Mouse (Mus musculus) T-helper 17 cell (primary cell): ENCODE results near the gene Cxcl14.

Source experiments
- in situ Hi-C, 2 experiments: fragments of 300-600 bp; cut with MboI, MseI; formaldehyde crosslinking; loops; 1 replicate in 1 of 2; 2 replicates in 1 of 2; pipeline ENCODE4 v1.15.1; 2025; ENCODE audit warnings: high pct_unique_total_duplicates in 2 of 2

Cxcl14 gene

DNA sequence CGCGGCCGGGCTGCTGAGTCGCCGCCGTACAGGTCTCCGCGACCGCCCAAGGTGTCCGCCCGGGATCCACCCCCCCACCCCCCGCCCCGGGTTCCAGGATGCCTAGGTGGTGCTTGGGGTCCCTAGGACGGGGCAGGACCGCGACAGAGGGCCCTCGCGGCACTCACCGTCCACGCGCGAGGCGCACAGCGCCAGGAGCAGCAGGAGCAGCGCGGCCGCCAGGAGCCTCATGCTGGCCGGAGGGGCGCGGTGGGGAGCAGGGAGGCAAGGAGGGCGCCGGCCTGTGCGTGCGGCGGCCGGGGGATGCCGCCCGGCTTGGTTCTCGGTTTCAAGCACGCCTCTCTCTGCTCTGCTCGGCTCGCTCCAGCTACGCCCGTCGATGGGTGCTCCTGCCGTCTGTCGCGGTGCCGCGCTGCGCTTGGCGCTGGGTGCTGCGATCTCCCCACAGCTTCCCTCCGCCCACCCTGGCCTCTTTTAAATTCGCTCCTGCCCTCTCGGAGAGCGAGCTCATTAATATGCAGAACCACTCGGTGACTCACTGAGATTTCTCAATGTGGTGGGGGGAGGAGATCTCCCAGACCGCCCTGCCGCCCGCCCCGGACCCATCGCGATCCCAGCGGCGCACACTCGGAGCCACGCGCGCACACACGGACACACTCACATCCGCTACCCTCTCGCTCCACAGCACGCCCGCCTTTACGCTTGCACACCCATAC lies at the start of gene Cxcl14:
Gene Cxcl14 (minus strand): TSS at position 609 of the 716 bp plus-strand sequence.
- in situ Hi-C loops = no loop called here

DNA sequence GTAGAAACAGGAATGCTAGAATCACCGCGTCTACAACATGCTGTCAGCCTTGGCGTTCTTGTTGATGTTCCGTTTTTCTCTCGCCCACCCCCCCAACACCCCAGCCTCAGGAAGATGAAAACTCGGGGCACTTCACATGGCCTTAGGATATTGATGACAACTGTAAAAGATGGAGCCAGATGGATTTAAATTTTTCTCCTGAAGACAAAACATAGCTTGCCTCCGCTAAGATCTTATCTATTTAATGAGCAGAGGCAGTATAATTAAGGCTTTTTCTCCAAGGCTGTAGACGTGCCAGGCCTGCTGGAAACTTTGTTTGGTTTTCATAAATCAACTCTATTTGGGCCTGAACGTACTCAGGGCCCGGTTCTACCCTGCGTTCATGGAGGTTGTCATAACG lies 48.0 kb upstream of the Cxcl14 start:
- in situ Hi-C loops = no loop called here

DNA sequence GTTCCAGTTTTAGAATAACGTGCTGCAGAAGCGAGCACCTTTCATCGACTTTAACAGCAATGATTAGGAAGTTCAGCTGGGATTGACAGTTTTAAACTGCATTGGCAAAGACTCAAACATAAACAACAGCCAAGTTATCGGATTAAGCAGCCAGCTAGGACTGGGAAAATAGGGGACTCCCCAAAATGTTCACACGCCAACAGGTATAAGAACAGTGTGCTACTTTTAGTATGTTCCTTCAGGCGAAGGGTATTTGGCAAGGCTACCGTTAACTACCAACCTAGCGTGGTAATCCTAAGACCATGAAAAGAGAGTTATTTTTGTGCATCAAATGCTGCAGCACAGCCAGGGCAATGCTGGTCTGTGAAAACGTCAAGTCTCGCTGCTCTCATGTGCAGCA lies 46.1 kb upstream of the Cxcl14 start:
- in situ Hi-C loops = no loop called here

DNA sequence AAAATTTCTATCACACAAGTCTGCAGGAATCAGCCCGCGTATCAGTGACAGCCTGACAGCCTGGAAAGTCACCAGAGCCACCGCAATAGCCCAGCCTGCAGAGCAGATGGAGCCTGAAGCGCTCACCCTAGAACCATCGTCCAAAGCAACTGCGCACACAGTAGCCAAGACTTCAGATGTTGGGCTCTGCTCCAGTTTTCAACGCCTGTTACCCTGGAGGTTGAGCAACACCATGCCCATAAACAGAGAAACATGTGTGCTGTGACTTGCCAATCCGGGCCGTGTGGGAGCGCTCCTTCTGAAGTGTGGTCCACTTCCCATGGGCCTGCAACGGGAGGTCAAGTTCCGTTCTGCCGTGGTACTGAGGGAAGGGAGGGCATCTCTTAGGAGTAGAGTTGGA lies 44.2 kb upstream of the Cxcl14 start:
- in situ Hi-C loops = no loop called here

DNA sequence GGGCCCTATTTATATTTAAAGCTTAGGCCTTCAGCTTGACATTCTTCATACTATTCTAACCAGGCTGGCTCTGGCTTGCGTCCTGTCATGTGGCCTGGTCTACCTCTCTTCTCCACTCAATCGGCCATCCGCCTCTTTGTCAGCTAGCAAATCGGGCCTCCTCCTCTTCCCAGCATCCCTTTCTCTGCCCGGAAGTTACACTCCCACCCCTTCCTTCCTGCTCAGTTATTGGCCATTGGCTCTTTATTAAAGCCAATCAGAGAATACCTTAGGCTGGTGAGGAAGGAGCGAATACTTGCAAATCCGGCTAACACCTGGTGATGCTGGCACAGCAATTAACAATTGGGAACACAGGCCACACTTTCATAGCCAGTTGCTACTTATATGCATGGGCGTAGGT lies 43.5 kb upstream of the Cxcl14 start:
- in situ Hi-C loops = loop anchor here in 1 of 2 experiments (10.0 kb wide), 1 partner anchor 1915 kb away; no protein-coding TSS in a partner anchor

DNA sequence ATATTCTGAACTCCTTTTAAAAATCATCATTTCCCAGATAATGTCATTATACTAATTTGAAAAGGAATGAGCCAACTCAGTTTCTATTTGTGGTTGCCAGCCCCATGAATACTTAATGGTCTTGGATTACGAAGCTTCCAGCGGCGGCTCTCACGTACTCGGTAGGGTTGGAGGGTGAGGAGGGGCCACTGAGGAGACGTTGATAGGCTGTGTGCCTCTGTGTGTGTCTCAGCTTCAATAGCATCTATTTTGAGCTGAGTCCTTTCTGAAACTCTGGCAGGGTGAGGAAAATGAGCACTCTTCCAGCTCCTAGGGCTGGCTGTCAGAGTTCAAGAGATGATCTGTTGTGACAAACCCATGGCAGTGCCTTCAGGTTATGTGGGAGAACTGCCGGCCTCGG lies 40.6 kb upstream of the Cxcl14 start:
- in situ Hi-C loops = loop anchor here in 1 of 2 experiments (10.0 kb wide), 1 partner anchor 1918 kb away; no protein-coding TSS in a partner anchor

DNA sequence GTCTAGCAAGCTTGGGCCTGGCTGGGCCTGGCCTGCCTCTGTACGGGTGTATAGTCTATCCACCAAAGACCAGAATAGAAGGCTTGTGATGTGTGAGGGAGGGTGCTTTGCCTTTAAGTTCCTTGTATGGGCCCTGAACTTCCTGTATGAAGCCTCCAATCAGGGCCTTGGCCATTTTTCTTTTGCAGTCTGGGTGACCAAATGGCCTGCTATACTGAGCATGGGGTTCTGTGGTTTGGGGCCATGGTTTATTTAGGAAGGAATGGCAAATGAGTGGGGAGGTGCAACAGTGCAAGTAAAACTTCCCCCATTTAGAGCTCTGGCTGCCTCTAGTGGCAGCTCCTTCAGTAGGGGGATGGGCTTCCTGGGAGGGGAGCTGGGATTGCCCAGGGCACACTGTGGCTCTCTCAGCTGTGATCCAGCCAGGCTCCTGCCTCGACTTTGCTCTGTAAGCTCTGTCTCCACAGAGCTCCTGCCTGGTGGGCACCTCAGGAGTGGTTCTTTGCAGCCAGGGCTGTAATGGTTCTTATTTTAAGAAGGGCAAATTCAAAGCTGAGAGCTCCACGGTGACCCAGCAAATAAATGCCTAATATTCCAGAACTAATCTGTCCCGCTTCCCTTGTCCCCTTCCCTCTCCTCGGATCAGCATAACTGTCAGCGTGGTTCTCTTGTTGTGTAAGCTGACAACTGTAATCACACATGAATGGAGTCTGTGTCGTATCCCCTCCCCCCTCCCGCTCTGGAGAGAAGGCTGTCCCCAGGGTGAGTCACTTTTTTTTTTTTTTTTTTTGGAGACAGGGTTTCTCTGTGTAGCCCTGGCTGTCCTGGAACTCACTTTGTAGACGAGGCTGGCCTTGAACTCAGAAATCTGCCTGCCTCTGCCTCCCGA lies 38.7 kb upstream of the Cxcl14 start:
- in situ Hi-C loops = loop anchor here in 1 of 2 experiments (10.0 kb wide), 1 partner anchor 1920 kb away; no protein-coding TSS in a partner anchor

DNA sequence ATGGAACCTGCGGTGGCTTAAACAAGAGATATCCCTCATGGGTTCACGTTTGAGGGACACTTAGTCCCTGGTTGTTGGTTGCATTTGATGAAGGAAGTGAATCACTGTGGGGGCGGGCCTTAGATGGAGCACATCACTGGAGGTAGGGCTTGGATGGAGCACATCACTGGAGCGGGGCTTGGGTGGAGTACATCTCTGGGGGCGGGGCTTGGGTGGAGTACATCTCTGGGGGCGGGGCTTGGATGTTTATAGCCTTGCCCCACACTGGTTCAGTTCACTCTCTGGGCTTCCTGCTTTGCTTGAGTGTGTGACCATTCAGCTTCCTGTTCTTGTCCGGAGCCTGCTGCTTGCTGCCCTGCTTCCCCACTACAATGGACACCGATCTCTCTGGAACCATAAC lies 37.9 kb upstream of the Cxcl14 start:
- in situ Hi-C loops = loop anchor here in 1 of 2 experiments (10.0 kb wide), 1 partner anchor 1921 kb away; no protein-coding TSS in a partner anchor

DNA sequence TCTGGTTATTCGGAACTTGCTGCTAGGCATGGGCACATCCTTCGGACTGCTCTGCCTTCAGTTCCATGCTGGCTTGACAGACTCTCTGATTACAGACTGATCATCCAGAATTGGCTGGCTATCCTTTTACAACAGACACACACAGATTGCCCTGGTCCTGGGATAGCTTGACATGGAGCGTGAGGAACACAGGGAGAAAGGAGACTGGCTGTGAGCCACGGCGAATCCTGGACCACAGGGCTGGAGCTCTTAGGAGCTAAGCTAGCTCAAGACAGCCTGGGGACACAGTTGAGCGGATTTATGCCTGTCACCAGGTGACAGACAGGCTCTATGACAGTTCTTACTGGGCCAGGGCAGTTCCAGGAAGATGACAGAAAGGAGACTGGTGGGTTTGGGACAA lies 36.0 kb upstream of the Cxcl14 start:
- in situ Hi-C loops = loop anchor here in 1 of 2 experiments (10.0 kb wide), 1 partner anchor 1922 kb away; no protein-coding TSS in a partner anchor

DNA sequence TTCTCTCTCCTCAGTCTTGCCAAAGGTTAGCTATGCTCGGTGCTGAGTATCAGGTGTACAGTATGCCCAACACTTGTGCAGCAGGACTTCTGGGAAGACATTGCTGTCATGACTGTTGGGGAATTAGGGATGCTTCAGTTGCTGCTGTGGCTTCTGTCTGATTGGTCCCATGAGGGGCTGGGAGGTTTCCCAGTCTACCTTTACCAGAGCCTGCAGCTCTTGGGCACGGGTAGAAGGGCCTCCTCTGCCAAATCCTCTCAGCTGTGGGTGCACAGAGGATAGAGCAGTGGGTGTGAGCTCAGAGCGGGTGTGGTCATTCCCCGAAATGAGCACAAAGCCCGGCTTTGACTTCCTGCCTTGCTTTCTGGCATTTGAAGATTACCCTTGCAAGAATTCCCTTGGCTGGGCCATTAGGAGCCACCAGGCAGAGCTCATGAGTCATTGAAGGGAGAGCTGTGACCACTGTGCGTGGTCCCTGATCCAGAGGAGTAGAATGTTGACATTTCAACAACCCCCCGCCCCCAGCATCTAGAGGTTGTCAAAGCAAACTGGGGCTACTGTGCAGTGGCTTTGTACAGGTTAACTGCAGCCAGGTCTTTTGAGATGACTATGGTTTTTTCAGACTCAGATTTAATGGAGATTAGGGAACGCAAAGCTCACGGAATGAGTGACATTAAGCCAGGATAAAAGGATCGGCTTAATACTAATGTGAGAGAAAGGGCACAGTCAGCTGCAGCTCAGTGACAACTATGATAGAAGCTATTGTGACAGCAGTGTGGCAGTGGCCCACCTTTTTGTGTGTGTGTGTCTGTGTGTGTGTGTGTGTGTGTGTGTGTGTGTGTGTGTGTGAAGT lies 34.5 kb upstream of the Cxcl14 start:
- in situ Hi-C loops = loop anchor here in 1 of 2 experiments (10.0 kb wide), 1 partner anchor 1924 kb away; no protein-coding TSS in a partner anchor

DNA sequence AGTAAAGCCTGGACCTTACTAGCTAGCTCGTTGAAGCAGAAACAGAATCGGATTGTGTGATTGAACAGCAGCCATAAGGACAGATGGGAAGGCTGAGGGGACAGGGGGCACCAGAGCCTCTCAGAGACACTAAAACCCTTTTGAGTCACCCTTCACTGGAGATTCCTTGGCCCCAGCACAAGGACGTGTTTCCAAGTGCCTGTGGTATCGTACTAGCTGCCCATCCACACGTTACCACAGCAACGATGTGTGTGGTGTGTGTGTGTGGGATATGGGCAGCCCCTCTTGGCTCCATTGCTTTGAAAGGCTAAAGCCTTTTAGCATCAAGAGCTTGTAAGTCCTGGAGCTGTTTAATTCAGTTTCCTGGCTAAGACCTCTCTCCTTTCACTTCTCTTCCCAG lies 33.4 kb upstream of the Cxcl14 start:
- in situ Hi-C loops = loop anchor here in 1 of 2 experiments (10.0 kb wide), 2 partner anchors 745 to 1925 kb away; no protein-coding TSS in a partner anchor

DNA sequence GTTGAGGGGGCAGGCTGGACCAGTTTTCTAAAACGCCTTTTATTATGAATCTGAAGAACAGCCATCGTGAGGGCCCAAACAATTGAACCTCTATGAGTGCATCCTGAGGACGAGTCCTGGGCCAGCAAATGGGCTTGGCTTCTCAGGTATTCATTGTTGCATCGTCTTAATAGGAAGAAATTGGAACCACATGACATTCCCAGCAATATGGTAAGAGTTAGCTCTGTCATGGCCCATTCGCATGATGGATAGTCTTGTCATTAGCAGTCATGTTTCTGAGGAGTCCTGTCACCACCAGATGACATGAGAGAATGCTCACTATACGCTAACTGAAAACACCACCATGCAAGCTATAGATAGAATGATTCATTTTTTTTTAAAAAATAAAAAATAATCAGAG lies 32.8 kb upstream of the Cxcl14 start:
- in situ Hi-C loops = loop anchor here in 1 of 2 experiments (10.0 kb wide), 1 partner anchor 746 kb away; no protein-coding TSS in a partner anchor

DNA sequence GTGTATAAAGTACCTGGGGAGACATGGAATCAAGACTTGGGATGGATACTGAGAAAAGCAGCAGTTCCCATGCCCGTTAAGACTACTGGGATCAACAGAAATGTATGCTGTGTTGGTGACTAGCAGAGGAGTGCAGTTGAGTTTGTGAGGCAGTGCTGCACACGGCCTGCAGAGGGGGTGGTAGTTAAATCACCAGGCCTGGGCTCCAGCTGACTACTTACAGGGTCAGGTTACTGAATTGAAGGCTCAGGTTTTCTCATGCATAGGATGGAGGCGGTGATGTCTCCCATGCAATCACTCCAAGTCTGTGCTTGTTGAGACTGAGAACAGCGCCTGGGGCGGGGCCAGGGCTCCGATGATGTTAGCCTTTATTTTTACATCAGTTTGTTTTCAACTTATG lies 31.4 kb upstream of the Cxcl14 start:
- in situ Hi-C loops = loop anchor here in 1 of 2 experiments (10.0 kb wide), 1 partner anchor 747 kb away; no protein-coding TSS in a partner anchor

DNA sequence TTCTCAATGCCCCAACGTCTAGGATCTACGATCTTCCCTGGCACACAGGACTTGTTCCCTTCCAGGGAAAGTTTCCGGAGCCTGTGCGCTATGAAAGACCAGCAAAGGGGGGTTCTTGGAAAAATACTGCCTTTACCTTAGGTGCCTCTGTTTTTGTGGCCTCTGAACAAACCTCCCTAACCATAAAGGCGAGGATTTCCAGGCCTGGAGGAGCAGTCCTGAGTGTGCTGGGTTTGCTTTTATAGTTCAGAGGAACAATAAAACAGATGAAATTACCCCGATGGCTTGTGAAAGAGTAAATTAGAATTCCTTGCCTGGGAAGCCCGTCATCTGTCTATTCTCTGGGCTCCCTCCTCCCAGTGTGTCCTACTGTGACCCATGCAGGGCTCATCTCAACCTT lies 25.3 kb upstream of the Cxcl14 start:
- in situ Hi-C loops = loop anchor here in 1 of 2 experiments (10.0 kb wide), 1 partner anchor 753 kb away; no protein-coding TSS in a partner anchor

DNA sequence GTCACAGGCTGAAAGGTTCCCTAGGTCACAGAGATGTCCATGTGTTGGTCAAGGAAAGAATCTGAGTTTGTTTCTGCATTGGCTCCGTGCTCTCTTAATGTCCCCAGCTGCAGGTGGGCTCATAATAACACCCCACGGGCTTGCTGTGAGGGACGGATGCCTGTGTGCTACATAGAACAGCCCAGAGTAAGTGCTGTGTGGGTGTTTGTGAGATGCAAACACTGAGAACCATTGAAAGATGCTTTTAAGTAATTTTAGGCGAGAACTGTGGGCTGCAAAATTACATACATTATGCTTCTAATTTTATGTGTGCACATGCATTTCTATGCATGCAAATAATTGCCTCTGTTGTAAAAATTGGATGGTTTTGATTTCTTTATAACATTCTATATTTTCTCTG lies 20.6 kb upstream of the Cxcl14 start:
- in situ Hi-C loops = no loop called here

DNA sequence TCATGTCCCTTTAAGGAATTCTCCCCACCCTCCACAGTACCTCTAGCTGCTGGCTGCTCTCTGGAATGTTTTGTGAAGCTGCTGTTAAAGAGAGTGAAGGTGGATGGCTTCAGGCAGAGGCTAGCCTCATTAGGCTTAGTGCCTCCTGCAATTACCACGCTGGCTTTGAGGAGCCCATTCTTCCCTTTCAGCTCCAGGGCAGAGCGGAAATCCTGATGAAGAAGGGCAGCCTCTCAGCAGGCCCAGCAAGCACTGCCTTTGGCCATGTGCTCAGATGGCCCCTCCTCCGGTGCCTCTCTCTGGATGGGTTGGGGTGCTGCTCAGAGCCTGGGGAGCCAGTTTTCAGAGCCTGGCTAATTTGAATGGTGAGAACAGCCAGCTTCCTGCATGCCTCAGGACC lies 18.9 kb upstream of the Cxcl14 start:
- in situ Hi-C loops = no loop called here

DNA sequence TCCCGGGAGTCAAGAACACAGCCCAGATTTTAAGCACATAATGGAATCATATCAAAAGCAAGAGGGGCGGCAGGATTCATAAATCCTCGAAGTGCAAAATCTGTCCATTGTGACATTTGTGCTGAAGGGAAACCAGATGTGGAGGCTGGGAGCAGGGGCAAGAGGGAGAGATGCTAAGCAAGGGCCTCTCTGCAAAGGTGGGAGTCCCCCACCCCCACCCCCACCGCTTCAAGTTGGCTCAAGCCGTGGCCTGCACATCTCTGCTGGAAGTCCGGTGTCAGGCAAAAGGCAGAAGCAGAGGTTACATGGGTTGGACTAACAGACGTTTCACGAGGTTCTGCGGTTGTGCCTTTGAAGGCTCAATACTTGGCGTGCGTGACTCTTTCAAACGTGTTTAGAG lies 8.7 kb upstream of the Cxcl14 start:
- in situ Hi-C loops = no loop called here

DNA sequence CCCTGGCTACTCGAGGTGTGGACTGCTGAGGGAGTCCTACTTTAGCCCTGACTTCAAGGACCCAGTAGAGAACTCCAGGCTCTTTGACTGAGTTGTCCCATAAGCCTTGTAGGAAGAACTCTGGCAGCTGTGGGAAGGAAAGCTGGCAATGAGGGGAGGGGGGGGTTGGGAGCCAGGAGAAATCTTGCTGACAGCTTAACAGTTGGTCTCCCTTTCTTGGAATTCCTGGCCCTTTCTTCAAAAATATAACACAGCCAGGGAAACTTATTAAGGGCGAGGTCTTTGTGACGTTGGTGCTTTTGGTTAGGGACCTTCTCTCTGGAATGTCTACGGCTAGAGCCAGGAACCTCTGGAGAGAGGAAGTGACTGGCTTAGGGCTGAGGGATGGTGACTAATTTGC lies 8.1 kb upstream of the Cxcl14 start:
- in situ Hi-C loops = no loop called here

DNA sequence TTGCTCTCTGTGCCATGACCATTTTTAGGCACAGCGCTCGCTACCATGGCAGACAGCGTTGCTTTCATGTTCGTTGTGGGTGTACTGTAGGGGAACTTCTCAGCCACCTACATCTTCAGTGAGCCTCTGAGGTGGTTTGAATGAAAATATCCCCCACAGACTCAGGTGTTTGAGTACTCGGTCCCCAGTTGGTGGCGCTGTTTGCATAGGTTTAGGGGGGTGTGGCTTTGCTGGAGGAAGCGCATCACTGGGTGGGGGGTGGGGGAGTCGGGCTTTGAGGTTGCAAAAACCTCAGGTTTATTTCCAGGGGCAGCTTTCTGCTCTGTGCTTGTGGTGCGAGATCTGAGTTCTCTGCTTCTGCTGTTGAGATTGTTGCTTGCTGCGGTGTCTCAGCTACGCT lies 3.0 kb upstream of the Cxcl14 start:
- in situ Hi-C loops = no loop called here

DNA sequence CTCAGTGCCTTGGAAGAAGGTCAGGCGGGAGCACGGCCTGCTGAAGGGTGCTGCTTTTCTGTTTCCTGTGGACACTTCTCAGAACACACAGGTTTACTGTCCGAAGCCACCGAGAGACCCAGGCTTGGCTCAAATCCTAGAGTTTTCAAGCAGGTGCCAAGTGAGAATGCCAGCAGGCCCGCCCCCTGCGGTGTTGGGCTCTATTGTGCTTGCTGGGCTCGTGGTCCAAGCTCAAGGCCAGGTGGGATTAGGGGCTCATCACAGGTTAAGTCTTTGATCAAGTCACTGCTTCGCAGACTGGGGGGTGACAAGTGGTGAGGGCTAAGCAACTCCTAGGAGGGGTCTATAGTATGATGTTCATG lies 289 bp upstream of the Cxcl14 start:
- in situ Hi-C loops = no loop called here

DNA sequence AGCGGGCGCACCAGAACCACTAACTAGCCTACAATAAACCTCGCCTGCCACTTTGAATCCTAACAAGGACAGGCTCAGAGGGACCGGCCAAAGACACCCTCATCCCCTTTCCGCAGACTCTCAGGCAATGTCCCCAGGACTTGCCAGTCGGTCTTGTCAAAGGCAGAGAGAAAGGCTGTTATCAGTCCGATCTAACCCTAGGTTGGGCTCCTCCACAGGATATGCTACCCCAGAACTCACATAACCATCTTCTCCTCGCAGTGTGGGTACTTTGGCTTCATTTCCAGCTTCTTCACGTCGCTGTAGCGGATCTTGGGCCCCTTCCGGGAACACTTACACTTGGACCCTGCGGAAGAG lies 787 bp downstream of the Cxcl14 start:
- in situ Hi-C loops = no loop called here
